Mouse (Mus musculus) small intestine, adult 2 months (tissue): ENCODE data around the gene Ube2g2.
A peak's percentile ranks its signal among the peaks of the same experiment; 100 is the strongest.

Experiments
- CTCF ChIP-seq: fragments of 200-500 bp; IDR thresholded peaks from 2 replicates; pipeline ENCODE4 v1.5.1; 2012; ENCODE audit warnings: low read depth, mild to moderate bottlenecking, control low read depth, inconsistent platforms, low read length, moderate library complexity, mixed read lengths; ENCODE audit not compliant: insufficient replicate concordance, insufficient read length; ENCODE audit errors: extremely low read depth
- POLR2A ChIP-seq: fragments of 200-500 bp; IDR thresholded peaks from 2 replicates; pipeline ENCODE4 v1.6.1; 2012; ENCODE audit warnings: low read depth, mild to moderate bottlenecking, control low read depth, inconsistent platforms, low read length, moderate library complexity

DNA sequence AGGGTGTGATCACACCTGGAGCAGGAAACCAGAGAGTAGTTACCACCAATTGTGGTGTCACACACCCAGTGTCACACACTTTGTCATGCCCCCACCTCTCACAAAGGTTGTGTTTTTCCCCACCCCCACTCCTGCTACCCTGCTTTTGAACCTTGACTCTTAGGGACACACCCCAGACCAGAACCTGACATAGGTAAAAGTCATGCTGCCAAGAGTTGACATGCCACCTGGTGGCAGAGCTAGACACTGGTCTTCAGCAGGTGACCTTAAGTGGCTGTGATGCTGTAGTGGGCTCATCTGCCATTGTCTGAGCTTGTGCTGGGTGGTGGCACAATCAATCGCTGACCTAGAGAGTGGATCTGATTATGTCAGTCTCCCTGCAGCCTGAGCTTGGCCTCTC lies 7.9 kb downstream of the Ube2g2 start:
- TF ChIP-seq POLR2A (no peak), CTCF (peak; percentile 56; the same call in 1 of the 2 replicates)
